In genomic region chr17:86986449-86987138, GRCm38 (mm10) we compare ENCODE assay signal across 9 mouse cellular contexts. TPM values are rescaled to one million over a fixed set of nuclear protein-coding genes. Genes with fewer than 3 reads are reported as not detected.
DNase-seq lines count a peak whose midpoint lies in the region; ATAC-seq and TF ChIP-seq lines count a peak whose summit lies in the region.
"Had no signal": no experiment of that assay in that cellular context is flagged by ENCODE, and none has a peak within 500 bp of the region (broad histone marks: within the 10 kb centered on the region; RNA-seq: fewer than 3 reads in every experiment).

No protein-coding gene starts in this region.

- no peak for TF ChIP-seq CTCF in kidney, adult 2 months (conservative IDR thresholded peaks at IDR 0.05; ENCODE audit: insufficient read depth, insufficient read length, low read depth, low read length)

- DNase-seq in kidney, adult 2 months: peak; percentile 30
- DNase-seq in kidney, postnatal 25 days: no peak
- no peak for DNase-seq in gastrocnemius, postnatal 14 days
- no peak for DNase-seq in adrenal gland, adult 8-10 months

- WGBS in kidney, adult 2 months: 49% methylated on average over 17 of the region's 17 CpGs
- WGBS in forebrain, embryonic 12.5 days: 46% methylated on average over 17 of the region's 17 CpGs
- WGBS in hindbrain, embryonic 15.5 days: 33% methylated on average over 17 of the region's 17 CpGs
- WGBS in midbrain, embryonic 15.5 days: 29% methylated on average over 17 of the region's 17 CpGs

- ATAC-seq in forebrain, embryonic 12.5 days (ENCODE audit: low FRiP score): peak; percentile 44; the same call in 1 of the 2 replicates
- ATAC-seq in hindbrain, embryonic 15.5 days (ENCODE audit: low FRiP score, low read depth): peak; percentile 52; the same call in 1 of the 2 replicates
- no peak for ATAC-seq in midbrain, embryonic 15.5 days (replicated peaks)
- no peak for ATAC-seq in activated CD4-positive, CD25-positive, alpha-beta regulatory T cell, adult 4 months

- no peak overlapping the region for H3K4me3 ChIP-seq in kidney, adult 2 months (ENCODE audit: insufficient read depth, low read depth, low read length)
- no peak overlapping the region for H3K4me3 ChIP-seq in forebrain, embryonic 12.5 days (replicated peaks)
- no peak overlapping the region for H3K4me3 ChIP-seq in hindbrain, embryonic 15.5 days
- no peak overlapping the region for H3K4me3 ChIP-seq in midbrain, embryonic 15.5 days

- intact Hi-C loops in gastrocnemius, postnatal 14 days (cut with DNase I; ENCODE audit: low total_unique reads): no loop called here

- H3K27ac ChIP-seq in kidney, adult 2 months (ENCODE audit: insufficient read depth, low read depth, low read length): peak overlapping the region; percentile 69; the same call in 1 of the 2 replicates
- H3K27ac ChIP-seq in forebrain, embryonic 12.5 days: peak overlapping the region; percentile 56
- H3K27ac ChIP-seq in hindbrain, embryonic 15.5 days (replicated peaks): no peak overlapping the region; the same call in 1 of the 2 replicates
- H3K27ac ChIP-seq in midbrain, embryonic 15.5 days: peak overlapping the region; percentile 58; the same call in 1 of the 2 replicates

- peak overlapping the region; percentile 12; the same call in 1 of the 2 replicates for H3K9ac ChIP-seq in forebrain, embryonic 12.5 days
- H3K9ac ChIP-seq in hindbrain, embryonic 15.5 days: no peak overlapping the region
- H3K9ac ChIP-seq in midbrain, embryonic 15.5 days: no peak overlapping the region

- no peaks in the 10 kb centered on the region for H3K27me3 ChIP-seq in kidney, adult 2 months (replicated peaks; ENCODE audit: control insufficient read depth, insufficient read depth, low read length)
- H3K27me3 ChIP-seq in forebrain, embryonic 12.5 days: no peaks in the 10 kb centered on the region
- no peaks in the 10 kb centered on the region for H3K27me3 ChIP-seq in hindbrain, embryonic 15.5 days
- H3K27me3 ChIP-seq in midbrain, embryonic 15.5 days (replicated peaks): no peaks in the 10 kb centered on the region

- no peaks in the 10 kb centered on the region for H3K36me3 ChIP-seq in kidney, adult 2 months (ENCODE audit: control insufficient read depth, insufficient read depth, low read length)
- peaks cover 2% of the 10 kb centered on the region for H3K36me3 ChIP-seq in forebrain, embryonic 12.5 days (replicated peaks)
- H3K36me3 ChIP-seq in hindbrain, embryonic 15.5 days: no peaks in the 10 kb centered on the region
- no peaks in the 10 kb centered on the region for H3K36me3 ChIP-seq in midbrain, embryonic 15.5 days (replicated peaks)

- no peak overlapping the region for H3K4me2 ChIP-seq in forebrain, embryonic 12.5 days
- H3K4me2 ChIP-seq in hindbrain, embryonic 15.5 days: peak overlapping the region; percentile 5; the same call in 1 of the 2 replicates
- H3K4me2 ChIP-seq in midbrain, embryonic 15.5 days: peak overlapping the region; percentile 14; the same call in 1 of the 2 replicates

- H3K9me3 ChIP-seq in forebrain, embryonic 12.5 days: no peaks in the 10 kb centered on the region
- H3K9me3 ChIP-seq in hindbrain, embryonic 15.5 days: no peaks in the 10 kb centered on the region
- H3K9me3 ChIP-seq in midbrain, embryonic 15.5 days: no peaks in the 10 kb centered on the region

- no peak for TF ChIP-seq POLR2A in kidney, adult 2 months (IDR thresholded peaks at IDR 0.05; ENCODE audit: low read depth, low read length)

- peaks cover 7% of the 10 kb centered on the region; the same call in 1 of the 2 replicates for H3K4me1 ChIP-seq in kidney, adult 2 months (ENCODE audit: control insufficient read depth, insufficient read depth, low read length)
- peaks cover 26% of the 10 kb centered on the region for H3K4me1 ChIP-seq in forebrain, embryonic 12.5 days
- peaks cover 29% of the 10 kb centered on the region for H3K4me1 ChIP-seq in hindbrain, embryonic 15.5 days (replicated peaks)
- peaks cover 16% of the 10 kb centered on the region for H3K4me1 ChIP-seq in midbrain, embryonic 15.5 days

RNA-seq across cellular contexts. Expression of gene Rhoq, which starts 23.7 kb away (rescaled TPM):
- polyA plus RNA-seq in kidney, adult 2 months (2012; rRNA removed): 27.1 and 30.8 TPM in 2 replicates
- polyA plus RNA-seq in forebrain, embryonic 12.5 days (2016; fragmentation: Nextera tagmentation; extraction: Ambion mirVana): 8.8 and 10.8 TPM in 2 replicates
- polyA plus RNA-seq in hindbrain, embryonic 15.5 days (2015; fragmentation: Nextera tagmentation; extraction: Ambion mirVana): 8.6 and 8.8 TPM in 2 replicates
- 5.6 and 7.0 TPM in 2 replicates for polyA plus RNA-seq in midbrain, embryonic 15.5 days (2015; fragmentation: Nextera tagmentation; extraction: Ambion mirVana)
- 100 to 1,000 TPM; 164 to 165 TPM for total RNA-seq in gastrocnemius, postnatal 14 days (2021)
- total RNA-seq in adrenal gland, adult 8-10 months (2022): 10 to 100 TPM; 61.2 to 96.2 (median 72.7) TPM
- 1 to 10 TPM; 3.3 to 3.8 TPM for polyA plus RNA-seq in activated CD4-positive, CD25-positive, alpha-beta regulatory T cell, adult 4 months (2017; shearing (Covaris generic))

RNA-seq across cellular contexts. Expression of gene Pigf, which starts 38.6 kb away (rescaled TPM):
- polyA plus RNA-seq in kidney, adult 2 months (2012; rRNA removed): 8.6 and 11.7 TPM in 2 replicates
- 36.7 and 39.2 TPM in 2 replicates for polyA plus RNA-seq in forebrain, embryonic 12.5 days (2016; fragmentation: Nextera tagmentation; extraction: Ambion mirVana)
- polyA plus RNA-seq in hindbrain, embryonic 15.5 days (2015; fragmentation: Nextera tagmentation; extraction: Ambion mirVana): 30.6 and 32.7 TPM in 2 replicates
- polyA plus RNA-seq in midbrain, embryonic 15.5 days (2015; fragmentation: Nextera tagmentation; extraction: Ambion mirVana): 28.1 and 29.0 TPM in 2 replicates
- total RNA-seq in gastrocnemius, postnatal 14 days (2021): 1 to 10 TPM; 2.1 to 2.9 TPM
- 10 to 100 TPM; 15.9 to 19.2 (median 18.1) TPM for total RNA-seq in adrenal gland, adult 8-10 months (2022)
- polyA plus RNA-seq in activated CD4-positive, CD25-positive, alpha-beta regulatory T cell, adult 4 months (2017; shearing (Covaris generic)): 10 to 100 TPM; 19.5 to 25.3 TPM

RNA-seq across cellular contexts. Expression of gene Cript, which starts 38.8 kb away (rescaled TPM):
- polyA plus RNA-seq in kidney, adult 2 months (2012; rRNA removed): 15.8 and 30.6 TPM in 2 replicates
- 177 and 179 TPM in 2 replicates for polyA plus RNA-seq in forebrain, embryonic 12.5 days (2016; fragmentation: Nextera tagmentation; extraction: Ambion mirVana)
- 192 and 200 TPM in 2 replicates for polyA plus RNA-seq in hindbrain, embryonic 15.5 days (2015; fragmentation: Nextera tagmentation; extraction: Ambion mirVana)
- 194 and 211 TPM in 2 replicates for polyA plus RNA-seq in midbrain, embryonic 15.5 days (2015; fragmentation: Nextera tagmentation; extraction: Ambion mirVana)
- total RNA-seq in gastrocnemius, postnatal 14 days (2021): 10 to 100 TPM; 27.1 to 31.1 TPM
- 10 to 100 TPM; 53.2 to 83.7 (median 71.9) TPM for total RNA-seq in adrenal gland, adult 8-10 months (2022)
- polyA plus RNA-seq in activated CD4-positive, CD25-positive, alpha-beta regulatory T cell, adult 4 months (2017; shearing (Covaris generic)): 100 to 1,000 TPM; 110 to 115 TPM

RNA-seq across cellular contexts. Expression of gene Atp6v1e2, which starts 38.9 kb away (rescaled TPM):
- polyA plus RNA-seq in kidney, adult 2 months (2012; rRNA removed): not detected in 2 replicates
- polyA plus RNA-seq in forebrain, embryonic 12.5 days (2016; fragmentation: Nextera tagmentation; extraction: Ambion mirVana): not detected in 2 replicates
- polyA plus RNA-seq in hindbrain, embryonic 15.5 days (2015; fragmentation: Nextera tagmentation; extraction: Ambion mirVana): 0.16 TPM in 1 of 2 replicates, not detected in the other
- polyA plus RNA-seq in midbrain, embryonic 15.5 days (2015; fragmentation: Nextera tagmentation; extraction: Ambion mirVana): not detected in 2 replicates
- not detected for total RNA-seq in gastrocnemius, postnatal 14 days (2021)
- total RNA-seq in adrenal gland, adult 8-10 months (2022): not detected
- polyA plus RNA-seq in activated CD4-positive, CD25-positive, alpha-beta regulatory T cell, adult 4 months (2017; shearing (Covaris generic)): not detected
- total RNA-seq: liver, adult 2 months had no signal
- polyA plus RNA-seq: liver, adult 2 months had no signal

Comparison
In these comparisons a context has a peak if more than half of its experiments do, and no peak if none do; other contexts are left out.
1. ATAC-seq: peak in forebrain, embryonic 12.5 days (single experiment) and hindbrain, embryonic 15.5 days (single experiment); none in midbrain, embryonic 15.5 days (single experiment) and activated CD4-positive, CD25-positive, alpha-beta regulatory T cell, adult 4 months (single experiment).